Mouse (Mus musculus) C2C12 (cell line): ENCODE data around the gene Rnasel.

Experiments used
- CEBPB ChIP-seq: IDR thresholded peaks from one replicate; pipeline ENCODE4 v1.6.1; 2011; ENCODE audit warnings: low read depth, mild to moderate bottlenecking, control low read depth, moderate library complexity
- CTCF ChIP-seq: IDR thresholded peaks from one replicate; pipeline ENCODE4 v1.5.1; 2011; ENCODE audit not compliant: control insufficient read depth, insufficient read depth, insufficient read length
- MAX ChIP-seq: IDR thresholded peaks from one replicate; pipeline ENCODE4 v1.6.1; 2011; ENCODE audit warnings: mild to moderate bottlenecking, control low read depth
- MYOD1 ChIP-seq: IDR thresholded peaks from one replicate; pipeline ENCODE4 v1.6.1; 2011; ENCODE audit warnings: low read depth; ENCODE audit not compliant: control insufficient read depth, insufficient read length
- USF1 ChIP-seq: IDR thresholded peaks from one replicate; pipeline ENCODE4 v1.6.1; 2011; ENCODE audit warnings: low read depth, mild to moderate bottlenecking, control low read depth, moderate library complexity

GRCm38 (mm10) chr1:153764136-153764535, 14.9 kb downstream of the Rnasel start:
- TF ChIP-seq CTCF (no peak), MAX (no peak), USF1 (no peak), MYOD1 (no peak), CEBPB (no peak)
